Mouse (Mus musculus): ENCODE measurements around the gene Qtrt1.

The Qtrt1 gene

DNA sequence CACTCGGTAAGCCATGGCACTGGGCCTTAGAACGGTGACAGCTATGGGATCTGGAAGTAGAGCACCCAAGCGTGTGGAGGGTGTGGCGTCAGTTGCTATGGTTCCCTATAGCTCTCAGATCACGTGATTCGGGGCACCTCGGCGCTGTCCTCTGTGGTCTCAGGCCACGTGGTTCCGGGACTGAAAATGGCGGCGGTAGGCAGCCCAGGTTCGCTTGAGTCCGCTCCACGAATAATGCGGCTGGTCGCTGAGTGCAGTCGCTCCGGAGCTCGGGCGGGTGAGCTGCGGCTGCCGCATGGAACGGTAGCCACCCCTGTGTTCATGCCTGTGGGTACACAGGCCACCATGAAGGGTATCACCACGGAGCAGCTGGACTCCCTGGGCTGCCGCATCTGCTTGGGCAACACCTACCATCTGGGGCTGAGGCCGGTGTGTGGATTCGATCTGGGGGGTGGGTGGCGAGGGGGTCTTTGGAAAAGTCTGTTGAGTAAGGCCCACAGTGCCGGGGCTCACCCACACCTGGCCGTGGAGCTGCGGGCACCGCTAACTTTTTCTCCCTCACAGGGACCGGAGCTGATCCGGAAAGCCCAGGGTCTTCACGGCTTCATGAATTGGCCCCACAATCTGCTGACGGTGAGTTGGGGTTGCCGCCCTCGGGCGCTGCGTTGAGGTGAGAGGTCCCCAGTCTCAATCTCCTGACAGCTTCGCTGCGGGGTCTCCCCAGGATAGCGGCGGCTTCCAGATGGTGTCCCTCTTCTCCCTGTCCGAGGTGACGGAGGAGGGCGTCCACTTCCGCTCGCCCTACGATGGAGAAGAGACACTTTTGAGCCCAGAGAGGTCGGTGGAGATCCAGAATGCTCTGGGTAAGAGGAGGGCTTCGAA lies at the start of gene Qtrt1:
Gene Qtrt1, plus strand, starts transcription at position 169 of the 882 bp plus-strand sequence.
- peak; percentile 92 for DNase-seq

DNA sequence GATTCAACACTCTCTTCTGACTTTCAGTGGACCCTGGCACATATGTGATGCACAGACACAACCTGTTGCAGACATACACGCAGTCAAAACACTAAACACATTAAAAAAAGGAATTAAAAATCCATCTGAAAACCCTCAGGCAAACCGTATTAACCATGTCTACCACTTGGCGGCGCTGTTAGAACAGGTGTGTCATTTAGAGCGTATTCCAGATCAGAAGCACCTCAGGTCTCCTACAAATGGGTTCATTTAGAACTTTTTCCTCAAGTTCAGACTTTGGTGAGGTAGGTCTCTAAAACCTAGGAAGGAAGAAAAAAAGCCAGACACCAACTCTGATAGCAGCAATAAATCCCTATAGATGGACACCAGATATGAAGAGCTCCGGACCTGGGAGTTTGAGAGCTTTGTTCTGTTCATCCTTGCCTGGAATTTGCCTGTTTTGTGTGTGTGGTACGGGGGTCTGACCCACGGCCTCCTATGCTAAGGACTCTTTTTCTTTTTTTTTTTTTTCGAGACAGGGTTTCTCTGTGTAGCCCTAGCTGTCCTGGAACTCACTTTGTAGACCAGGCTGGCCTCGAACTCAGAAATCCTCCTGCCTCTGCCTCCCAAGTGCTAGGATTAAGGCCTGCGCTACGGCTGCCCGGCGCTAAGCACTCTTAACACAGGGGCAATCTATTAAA lies 45.0 kb upstream of the Qtrt1 start:
- DNase-seq, result peak; percentile 77

DNA sequence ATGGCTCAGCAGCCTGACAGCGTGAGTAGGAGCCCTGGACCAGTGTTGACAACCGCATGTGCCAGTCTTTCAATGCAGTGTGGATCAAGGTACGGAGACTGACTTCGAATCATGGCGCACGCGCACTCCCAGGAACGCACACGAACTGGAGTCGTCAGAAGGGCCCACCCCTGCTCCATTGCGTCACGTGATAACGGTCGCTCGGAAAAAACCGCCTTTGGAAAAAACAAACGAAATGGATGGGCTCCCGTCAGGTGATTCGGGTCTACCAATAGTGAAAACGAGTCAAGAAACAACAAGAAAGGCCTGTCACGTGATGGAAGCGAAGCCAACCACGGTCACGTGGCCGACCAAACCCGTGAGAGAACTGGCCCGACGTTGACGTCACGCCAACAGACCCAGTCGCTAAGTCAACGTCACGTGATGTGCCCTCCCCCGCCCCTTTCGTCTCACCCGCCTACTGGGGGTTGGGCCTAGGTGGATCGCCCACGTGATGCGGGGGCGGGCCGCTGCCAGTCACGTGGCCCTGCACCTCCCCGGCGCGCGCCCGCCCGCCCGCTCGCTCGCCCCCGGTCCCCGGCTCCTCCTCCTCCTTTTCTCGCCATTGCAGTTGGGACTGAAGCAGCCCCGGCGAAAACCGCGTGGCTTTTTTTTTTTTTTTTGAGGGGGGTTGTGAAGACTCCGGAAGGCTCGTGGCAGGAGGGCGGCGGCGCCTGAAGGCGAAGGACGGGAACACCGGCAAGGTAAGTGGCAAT lies 44.1 kb upstream of the Qtrt1 start, which contains the start of gene Ilf3:
Gene Ilf3, plus strand, starts transcription at position 515 of the 755 bp plus-strand sequence.
- DNase-seq, result peak; percentile 100

DNA sequence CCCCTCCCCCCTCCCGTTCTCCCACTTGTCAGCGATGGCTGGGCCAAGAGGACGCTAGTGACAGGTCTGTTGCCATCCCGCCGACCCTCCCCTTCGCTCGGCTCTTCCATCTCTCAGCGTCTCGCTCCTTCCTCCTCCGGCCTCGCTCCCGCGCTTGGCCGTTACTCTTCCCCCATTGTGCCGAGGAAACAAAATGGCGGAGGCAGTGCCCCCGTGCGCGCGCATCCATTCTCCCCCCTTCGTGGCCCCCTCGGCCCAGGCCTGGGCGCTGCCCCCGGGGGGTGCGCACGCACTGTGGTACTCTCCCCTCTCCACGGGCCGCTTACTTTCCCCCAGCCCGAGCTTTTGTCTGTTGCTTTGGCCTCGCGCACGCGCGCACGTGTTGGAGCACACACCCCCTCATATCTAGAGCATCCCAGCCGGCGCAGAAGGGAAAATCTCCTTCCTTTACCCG lies 43.5 kb upstream of the Qtrt1 start:
- peak; percentile 80 for DNase-seq

DNA sequence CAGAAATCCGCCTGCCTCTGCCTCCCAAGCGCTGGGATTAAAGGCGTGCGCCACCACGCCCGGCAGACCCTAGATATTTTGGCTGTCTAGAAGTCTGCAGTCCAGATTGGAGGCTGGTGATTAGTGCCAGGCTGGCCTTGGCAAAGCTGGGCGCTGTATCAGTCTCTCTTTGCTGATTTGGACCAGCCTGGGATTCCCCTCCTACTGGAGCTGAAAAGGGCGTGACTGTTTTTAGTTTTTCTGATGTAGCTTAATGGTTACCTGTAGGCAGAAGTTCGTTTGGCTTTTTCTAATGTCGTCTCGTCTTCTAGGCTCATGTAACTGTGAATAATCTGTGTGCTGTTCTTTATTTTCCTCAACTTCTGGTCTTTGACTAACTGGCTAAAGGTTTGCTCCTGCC lies 42.6 kb upstream of the Qtrt1 start:
- no peak for DNase-seq

DNA sequence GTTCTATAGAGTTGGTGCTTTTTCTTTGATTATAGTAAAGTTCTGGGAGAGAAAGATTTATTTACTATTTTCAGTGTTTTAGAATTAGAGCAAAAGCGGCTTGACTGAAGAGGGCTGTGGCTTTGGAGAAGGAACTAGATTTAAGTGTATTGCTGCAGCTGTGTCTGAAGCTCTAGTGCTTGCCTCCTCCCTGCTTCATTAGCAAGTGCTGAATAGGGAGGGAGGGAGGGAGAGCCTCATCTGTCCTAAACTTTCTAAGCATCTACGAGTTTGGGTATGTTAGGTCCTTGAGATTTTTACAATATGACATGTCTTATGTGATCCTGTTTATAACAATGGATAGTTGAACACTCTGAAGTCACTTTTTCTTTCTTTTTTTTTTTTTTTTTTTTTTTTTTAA lies 40.8 kb upstream of the Qtrt1 start:
- DNase-seq, result no peak

DNA sequence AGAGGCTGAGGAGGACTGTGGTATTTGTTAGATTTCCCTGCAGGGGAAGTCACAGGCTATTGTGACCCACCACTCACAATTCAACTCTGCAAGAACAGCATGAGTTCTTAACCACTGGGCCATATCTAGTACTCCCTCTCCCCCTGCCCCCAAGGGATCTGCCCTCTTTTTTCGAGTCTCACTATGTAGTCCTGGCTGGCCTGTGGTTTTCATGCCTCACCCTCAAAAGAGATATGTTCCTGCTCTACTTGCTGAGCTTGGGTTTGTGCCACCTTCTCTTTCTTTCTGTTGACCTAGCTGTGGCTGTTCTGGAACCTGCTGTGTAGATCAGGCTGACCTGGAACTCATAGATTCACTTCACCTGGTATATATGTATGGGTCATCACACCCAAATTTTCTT lies 39.1 kb upstream of the Qtrt1 start:
- no peak for DNase-seq

DNA sequence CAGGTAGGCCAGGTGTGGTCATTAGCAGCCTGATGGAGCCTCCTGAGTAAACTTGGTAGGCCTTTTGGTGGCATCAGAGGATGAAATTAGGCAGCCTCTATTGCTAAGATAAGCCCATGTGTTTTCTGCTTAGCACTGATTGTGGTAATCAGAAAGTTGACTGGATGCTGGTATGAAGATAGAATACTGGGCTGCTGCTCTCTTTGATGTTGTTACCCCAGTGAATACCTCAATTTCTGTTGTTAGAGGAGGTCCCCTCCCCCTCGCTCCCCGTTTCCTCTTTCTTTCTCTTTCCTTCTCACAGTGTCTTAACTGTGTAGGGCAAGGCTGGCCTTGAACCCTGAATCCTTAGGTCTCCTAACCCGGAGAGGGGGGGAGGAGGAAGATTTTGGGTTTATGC lies 32.4 kb upstream of the Qtrt1 start:
- DNase-seq, result no peak

DNA sequence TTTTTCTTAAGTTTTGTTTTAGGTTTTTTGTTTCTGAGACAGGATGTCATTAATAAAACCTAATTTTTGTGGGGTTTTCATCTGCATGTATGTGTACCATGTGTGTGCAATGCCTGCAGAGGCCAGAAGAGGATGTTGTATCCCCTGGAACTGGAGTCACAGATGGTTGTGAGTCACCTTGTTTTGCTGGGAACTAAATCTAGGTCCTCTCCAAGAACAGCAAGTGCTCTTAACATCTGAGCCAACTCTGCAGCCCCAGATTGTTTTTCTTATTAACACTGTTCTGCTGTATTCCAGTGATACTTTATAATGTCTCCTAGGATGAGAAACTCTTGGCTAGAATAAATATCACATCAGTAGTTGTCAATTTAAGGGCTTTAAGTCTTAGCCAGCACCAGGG lies 30.8 kb upstream of the Qtrt1 start:
- DNase-seq, result no peak

DNA sequence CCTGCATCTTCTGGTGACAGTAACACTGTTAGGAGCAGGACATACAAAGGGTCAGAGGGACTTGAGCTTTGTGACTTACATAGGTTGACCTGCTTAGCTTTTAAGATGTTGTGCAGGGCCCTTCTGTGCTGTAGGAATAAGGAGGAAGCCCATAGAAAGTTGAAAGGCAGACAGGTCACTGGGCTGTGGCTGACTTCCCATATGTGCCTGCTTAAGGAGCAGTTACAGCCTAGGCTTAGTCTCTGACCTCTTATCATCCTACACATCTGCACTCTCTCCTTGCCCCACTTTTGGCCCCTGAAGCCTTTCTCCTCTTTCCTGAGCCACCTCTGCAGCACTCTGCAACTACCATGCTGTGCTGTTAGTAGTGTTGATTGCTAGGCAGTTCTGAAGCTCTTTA lies 27.7 kb upstream of the Qtrt1 start:
- DNase-seq, result no peak

DNA sequence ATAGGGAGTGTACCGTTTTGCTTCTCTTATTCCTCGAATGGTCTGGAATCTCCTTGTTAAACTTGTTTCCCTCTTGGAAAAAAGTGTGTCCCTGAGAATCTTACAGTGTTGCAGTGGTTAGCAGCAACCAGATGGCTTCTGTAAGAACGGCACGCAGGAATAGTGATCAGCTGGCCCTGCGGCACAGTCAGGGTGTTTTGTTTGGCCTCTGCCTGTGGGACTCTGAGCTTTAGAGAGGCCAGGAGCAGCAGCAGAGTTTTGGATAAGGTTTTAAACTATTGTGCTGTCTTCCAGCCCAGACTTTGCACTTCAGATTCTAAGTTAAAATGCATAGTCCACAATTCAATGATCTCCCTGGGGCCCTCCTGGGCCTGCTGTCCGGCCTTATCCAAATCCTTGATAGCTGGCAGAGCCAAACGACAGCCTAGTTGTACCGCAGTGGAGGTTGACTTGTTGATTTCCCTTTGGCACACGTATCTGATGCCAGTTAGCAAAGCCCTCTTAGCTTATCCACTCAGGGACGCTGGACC lies 18.9 kb upstream of the Qtrt1 start:
- no peak for DNase-seq

DNA sequence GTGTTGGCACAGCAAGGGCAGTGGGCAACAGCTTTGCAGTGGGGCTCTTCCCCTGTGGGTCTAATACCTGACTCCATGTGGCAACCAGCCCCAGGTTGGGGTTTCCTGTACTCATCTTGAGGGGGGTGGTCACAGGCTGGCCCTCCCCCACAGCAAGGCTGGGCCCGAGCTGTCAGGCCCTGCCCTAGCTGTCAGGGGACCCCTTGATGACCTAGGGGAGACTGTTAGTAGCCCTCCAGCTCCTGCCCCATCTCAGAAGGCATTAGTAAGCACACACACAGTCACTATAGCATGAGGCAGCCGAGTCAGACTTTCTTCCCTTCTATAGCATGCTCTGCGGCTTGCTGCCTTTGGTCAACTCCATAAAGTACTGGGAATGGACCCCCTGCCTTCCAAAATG lies 15.9 kb upstream of the Qtrt1 start:
- DNase-seq, result no peak

DNA sequence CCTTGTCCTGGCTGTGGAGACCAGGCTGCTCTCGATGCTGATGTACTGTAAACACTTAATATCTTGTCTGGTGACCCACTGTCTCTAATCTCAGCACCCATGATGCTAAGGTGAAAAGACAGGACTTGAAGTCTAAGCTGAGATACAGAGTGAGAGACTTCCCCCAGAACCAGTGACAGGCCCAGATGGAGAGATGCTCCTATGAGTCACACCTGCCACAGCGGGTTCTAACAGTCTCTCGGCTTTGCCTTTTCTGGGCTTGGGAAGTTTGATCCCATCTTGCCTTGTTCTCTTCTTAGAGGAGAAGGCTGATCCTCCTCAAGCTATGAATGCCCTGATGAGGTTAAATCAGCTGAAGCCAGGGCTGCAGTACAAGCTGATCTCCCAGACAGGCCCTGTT lies 14.5 kb upstream of the Qtrt1 start:
- DNase-seq, result no peak

DNA sequence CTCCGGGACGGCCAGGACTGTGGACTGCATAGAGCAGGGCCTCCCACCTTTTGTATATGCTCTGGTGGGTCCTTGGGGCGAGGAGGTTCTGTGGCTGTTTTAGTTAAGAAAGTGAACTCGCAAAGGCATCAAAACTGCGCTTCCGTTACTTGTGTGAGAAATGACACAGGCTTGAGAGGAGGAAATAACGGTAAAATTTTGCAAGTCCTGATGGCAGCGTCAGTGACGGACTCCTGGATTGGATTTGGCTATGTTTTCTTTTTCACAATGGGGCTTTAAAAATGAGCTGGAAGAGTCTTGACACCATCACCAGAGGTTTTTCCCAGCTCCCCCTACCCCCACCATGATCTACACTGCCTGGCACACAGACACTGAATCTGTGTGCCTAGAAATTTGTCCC lies 10.6 kb upstream of the Qtrt1 start:
- DNase-seq, result no peak

DNA sequence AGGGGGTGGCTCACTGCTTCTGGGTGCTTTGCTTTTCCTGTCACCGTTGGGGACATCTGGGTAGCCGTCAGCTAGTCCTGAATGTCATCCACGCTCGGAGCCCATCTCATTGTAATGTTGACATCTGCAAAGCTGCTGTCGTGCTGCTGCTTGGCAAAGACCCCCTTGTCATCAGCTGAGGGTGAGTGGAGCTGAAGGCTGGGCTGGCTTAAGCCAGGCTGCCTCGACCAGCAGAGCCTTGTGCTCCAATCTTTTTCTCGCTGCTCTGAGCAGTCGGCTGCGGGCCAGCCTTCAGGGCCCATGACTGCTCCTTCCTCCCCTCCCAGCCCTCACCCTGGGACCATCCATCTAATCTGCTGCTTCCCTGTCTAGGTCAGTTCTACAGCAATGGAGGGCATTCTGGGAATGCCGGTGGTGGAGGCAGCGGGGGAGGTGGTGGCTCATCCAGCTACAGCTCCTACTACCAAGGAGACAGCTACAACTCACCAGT lies 8.8 kb upstream of the Qtrt1 start:
- no peak for DNase-seq

DNA sequence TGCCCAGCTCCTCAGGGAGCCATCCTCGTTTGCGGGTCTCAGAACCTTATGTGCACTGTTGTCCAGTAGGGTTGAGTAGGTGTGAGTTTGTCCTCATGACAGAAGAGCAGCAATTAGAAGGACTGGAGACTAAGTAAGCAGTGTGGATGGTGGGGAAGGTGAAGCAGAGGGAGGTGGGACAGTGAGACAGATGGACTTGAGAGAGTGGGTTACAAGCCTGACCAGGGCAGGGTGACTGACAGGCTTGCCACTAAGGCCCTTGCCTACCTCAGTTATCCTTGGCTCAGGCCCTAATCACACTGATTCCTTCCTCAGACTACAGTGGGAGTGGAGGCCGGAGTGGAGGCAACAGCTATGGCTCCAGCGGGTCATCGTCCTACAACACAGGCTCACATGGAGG lies 7.9 kb upstream of the Qtrt1 start:
- DNase-seq, result no peak

DNA sequence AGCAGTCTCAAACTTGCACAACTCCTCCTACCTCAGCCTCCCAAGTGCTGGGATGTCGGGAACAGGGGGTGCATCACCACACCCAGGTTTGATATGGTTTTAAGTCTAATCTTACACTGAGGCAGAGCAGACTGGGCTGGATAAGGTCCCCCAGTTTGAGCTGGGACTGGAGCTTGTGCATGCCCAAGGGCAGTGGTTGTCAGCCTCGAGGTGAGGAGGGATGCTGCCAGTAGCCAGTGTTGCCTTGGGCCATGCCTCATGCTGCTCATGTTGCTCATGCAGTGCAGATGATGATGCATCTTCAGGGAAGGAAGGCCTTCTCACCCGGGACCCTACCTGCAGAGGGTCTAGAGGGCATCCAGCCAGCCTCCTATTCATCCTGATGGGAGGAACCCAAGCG lies 6.1 kb upstream of the Qtrt1 start:
- no peak for DNase-seq

DNA sequence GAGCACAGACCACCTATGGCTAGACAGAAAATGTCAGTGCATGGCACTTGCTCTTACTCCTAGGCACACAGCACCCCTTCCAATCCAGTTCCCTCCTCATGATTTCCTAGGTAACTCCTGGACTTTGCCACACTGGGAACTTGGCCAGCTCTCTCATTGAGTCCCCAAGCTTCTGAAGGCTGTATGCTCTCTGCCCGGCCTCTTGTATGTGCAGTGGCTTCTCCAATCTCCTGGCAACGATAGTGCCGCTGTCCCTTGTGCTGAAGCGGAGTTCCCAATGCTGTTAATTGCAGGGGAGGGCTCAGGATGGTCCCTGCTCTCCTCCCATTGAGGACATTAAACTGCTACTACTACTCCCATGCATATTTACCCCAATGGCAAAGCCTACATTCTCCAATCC lies 3.7 kb upstream of the Qtrt1 start:
- DNase-seq, result peak; percentile 59

DNA sequence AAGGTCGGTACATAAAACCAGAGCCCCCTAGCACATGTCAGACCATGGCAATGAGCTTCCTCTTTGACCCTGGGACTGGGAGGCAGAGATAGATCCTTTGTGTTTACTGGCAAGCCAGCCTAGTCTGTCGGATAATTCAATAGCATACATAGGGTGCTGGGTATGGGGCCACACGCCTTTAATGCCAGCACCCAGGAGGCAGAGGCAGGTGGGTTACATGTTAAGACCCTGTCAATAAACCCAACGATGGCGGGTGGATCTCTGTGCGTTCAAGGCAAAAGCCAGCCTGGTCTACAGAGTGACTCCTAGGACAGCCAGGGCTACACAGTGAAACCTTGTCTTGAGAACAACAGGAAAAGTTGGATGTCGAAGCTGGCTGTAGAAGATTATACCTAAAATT lies 3.0 kb upstream of the Qtrt1 start:
- DNase-seq, result no peak

DNA sequence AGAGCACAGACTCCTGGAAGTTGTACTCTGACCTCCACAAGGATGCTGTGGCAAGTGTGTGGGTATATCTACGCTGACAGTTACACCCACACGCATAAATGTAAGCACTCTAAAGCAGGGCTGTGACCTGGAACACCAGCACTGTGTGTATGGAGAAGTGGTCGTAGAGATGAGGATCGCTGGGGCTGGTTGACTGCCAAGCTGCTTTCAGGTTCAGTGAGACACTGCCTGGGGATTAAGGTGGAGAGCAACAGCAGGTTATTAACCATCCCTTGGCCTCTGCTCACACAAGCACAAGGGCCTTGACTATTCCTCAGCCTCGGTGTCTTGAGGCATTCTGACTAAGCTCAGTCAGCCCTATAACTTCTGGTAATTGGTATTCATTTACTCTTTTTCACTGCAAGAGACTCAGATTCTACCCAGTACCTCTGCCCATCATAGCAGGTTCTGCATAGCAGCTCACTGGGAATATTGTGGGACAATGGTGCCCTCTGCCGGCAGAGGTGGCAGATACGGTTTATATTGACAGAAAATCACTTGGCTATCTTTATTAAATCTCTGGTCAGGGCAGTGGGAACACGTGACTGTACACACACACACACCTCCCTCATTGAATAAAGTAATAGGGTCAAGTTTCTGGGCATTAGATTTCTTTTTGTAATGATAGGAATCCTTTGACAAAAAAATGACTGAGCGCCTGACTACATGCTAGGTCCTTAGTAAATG lies 1.9 kb upstream of the Qtrt1 start:
- peak; percentile 89 for DNase-seq

DNA sequence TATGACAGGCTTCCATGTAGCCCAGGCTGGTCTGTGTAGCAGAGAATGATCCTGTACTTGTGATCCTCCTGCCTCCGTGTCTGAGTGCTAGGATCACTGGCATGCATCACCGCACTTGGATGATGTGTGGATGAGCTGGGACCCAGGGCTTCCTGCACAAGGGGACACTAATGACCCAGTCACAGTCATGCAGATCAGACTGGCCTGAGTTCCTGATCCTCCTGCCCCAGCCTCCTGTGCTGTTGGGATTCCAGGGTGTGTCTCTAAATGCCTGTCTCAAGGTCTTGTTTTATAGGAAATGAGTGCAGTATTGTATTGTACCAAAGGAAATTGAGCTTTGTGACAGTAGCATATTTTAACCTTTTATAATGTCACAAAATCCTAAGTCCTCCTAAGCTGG lies 6.2 kb downstream of the Qtrt1 start:
- no peak for DNase-seq

DNA sequence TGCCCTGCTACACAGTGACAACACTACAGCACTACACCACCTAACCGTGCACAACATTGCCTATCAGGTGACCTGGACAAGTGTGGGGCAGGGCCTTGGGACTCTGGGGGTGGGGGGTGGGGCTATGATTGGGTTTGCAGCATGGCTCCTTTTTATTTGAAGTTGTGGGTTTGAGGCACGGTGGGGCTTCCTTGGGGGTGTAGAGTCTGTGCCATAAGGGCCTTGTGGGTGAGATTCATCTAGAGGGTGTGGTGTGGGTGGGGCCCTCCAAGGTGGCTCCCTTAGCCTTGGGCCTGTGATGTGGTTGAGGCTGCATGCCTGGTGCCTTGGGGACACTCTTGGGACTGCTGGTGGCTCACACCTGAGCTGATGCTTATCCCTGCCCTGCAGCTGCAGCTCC lies 8.0 kb downstream of the Qtrt1 start:
- DNase-seq, result no peak

All from lung, postnatal 10 days (tissue).